In the genomic region with DNA sequence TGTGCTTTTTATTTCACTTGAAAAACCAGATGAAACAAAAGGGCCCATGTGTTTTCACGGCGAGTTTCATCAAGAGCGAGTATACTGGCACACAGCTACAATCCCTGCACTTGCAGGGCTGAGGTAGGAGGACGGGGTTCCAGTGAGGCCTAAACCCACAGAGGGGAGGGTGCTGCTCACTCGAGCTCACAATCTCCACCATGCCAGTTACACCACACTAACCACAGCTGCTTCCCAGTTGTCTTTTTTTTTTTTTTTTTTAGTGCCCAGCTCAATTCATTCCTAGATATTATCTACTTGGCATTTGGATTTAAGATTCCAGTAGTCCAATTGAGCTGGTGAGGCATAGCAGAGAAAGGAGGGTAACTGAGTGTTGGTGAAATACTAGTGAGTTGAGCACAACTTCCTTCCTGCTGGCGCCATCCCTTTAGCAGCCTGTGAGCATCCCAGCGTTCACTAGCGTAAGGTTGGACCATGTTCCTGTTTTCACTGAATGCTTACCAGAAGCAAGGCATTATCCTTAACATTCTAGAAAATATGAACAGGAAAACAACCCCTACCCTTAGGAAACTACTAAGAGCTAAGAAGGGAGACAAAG, we compare ENCODE assay signal across 11 mouse cellular contexts. TPM values are rescaled to one million over a fixed set of nuclear protein-coding genes. Genes with fewer than 3 reads are reported as not detected.
A peak's percentile ranks its signal among the peaks of the same experiment; 100 is the strongest.
DNase-seq lines count a peak whose midpoint lies in the region; ATAC-seq lines count a peak whose summit lies in the region.
"Had no signal": no experiment of that assay in that cellular context is flagged by ENCODE, and none has a peak within 500 bp of the region (broad histone marks: within the 10 kb centered on the region; RNA-seq: fewer than 3 reads in every experiment).

No protein-coding gene starts in this region.

- ATAC-seq in kidney, embryonic 15.5 days (replicated peaks; ENCODE audit: low FRiP score), result no peak
- ATAC-seq in granulocyte monocyte progenitor cell, adult 5-6 weeks (replicated peaks; ENCODE audit: poor library complexity, severe bottlenecking), result peak; percentile 45
- ATAC-seq in megakaryocyte, adult 5-6 weeks (ENCODE audit: poor library complexity, severe bottlenecking), result peak; percentile 64
- ATAC-seq: inflammation-experienced regulatory T-cells, adult 6 months had no signal

- no peak for DNase-seq in kidney, postnatal 4 days
- DNase-seq in MEL-GATA-1-ER (ENCODE audit: extremely low read depth, low read depth), result peak; percentile 37
- no peak for DNase-seq in adrenal gland, adult 18-20 months (ENCODE audit: low spot score in 2 of 2)
- no peak for DNase-seq in right cerebral cortex, postnatal 14 days
- no peak for DNase-seq in layer of hippocampus, adult 11-12 months (ENCODE audit: low spot score)
- DNase-seq: thymus, postnatal 14 days had no signal

- peak overlapping the region; percentile 24 for H3K27ac ChIP-seq in kidney, embryonic 15.5 days
- H3K27ac ChIP-seq: limb, embryonic 15.5 days had no signal

- peak overlapping the region; percentile 59; the same call in 1 of the 2 replicates for H3K4me2 ChIP-seq in kidney, embryonic 15.5 days
- H3K4me2 ChIP-seq: limb, embryonic 15.5 days had no signal

- no peaks in the 10 kb centered on the region for H3K9me3 ChIP-seq in kidney, embryonic 15.5 days (replicated peaks)
- H3K9me3 ChIP-seq: limb, embryonic 15.5 days had no signal

- H3K9ac ChIP-seq in kidney, embryonic 15.5 days, result no peak overlapping the region
- H3K9ac ChIP-seq: limb, embryonic 15.5 days had no signal

- H3K36me3 ChIP-seq in kidney, embryonic 15.5 days, result no peaks in the 10 kb centered on the region
- H3K36me3 ChIP-seq: limb, embryonic 15.5 days had no signal

- H3K27me3 ChIP-seq in kidney, embryonic 15.5 days, result no peaks in the 10 kb centered on the region
- H3K27me3 ChIP-seq: limb, embryonic 15.5 days had no signal

- WGBS in kidney, embryonic 15.5 days, result 64% methylated on average over 8 of the region's 8 CpGs

- H3K4me1 ChIP-seq in kidney, embryonic 15.5 days, result peaks cover 33% of the 10 kb centered on the region

- 0 out of 2 replicates have a peak overlapping the region, but pooled peaks have one; percentile 2 for H3K4me3 ChIP-seq in kidney, embryonic 15.5 days (replicated peaks)
- H3K4me3 ChIP-seq: limb, embryonic 15.5 days had no signal

RNA-seq across cellular contexts. Expression of a gene that starts 2.5 kb away (rescaled TPM):
- 323 and 334 TPM in 2 replicates for polyA plus RNA-seq in kidney, embryonic 15.5 days (2015; fragmentation: Nextera tagmentation; extraction: Ambion mirVana)
- 278 and 296 TPM in 2 replicates for total RNA-seq in granulocyte monocyte progenitor cell, adult 5-6 weeks (2014; fragmentation: Nextera tagmentation)
- 176 and 201 TPM in 2 replicates for total RNA-seq in granulocyte monocyte progenitor cell, adult 5-6 weeks (2017)
- 297 and 300 TPM in 2 replicates for total RNA-seq in megakaryocyte, adult 5-6 weeks (2015)
- 128 and 157 TPM in 2 replicates for total RNA-seq in megakaryocyte, adult 5-6 weeks (2017)
- total RNA-seq in adrenal gland, adult 18-20 months (2021), result 100 to 1,000 TPM; 234 to 328 TPM

RNA-seq across cellular contexts. Expression of a gene that starts 33.0 kb away (rescaled TPM):
- 22.3 and 23.0 TPM in 2 replicates for polyA plus RNA-seq in kidney, embryonic 15.5 days (2015; fragmentation: Nextera tagmentation; extraction: Ambion mirVana)
- 33.1 and 44.6 TPM in 2 replicates for total RNA-seq in granulocyte monocyte progenitor cell, adult 5-6 weeks (2014; fragmentation: Nextera tagmentation)
- 24.1 and 26.6 TPM in 2 replicates for total RNA-seq in granulocyte monocyte progenitor cell, adult 5-6 weeks (2017)
- total RNA-seq in megakaryocyte, adult 5-6 weeks (2015), result 40.9 TPM in 2 replicates
- total RNA-seq in megakaryocyte, adult 5-6 weeks (2017), result 25.1 and 27.9 TPM in 2 replicates
- 10 to 100 TPM; 90.7 to 95.5 TPM for total RNA-seq in adrenal gland, adult 18-20 months (2021)
